Mouse (Mus musculus): ENCODE results near the gene Polr2a.
A peak's percentile ranks its signal among the peaks of the same experiment; 100 is the strongest.
"Not testable (repeated sequence)": the region's sequence is repeated elsewhere in the genome, so short reads cannot be mapped to it uniquely, and the experiment has no call there.

Gene Polr2a

DNA sequence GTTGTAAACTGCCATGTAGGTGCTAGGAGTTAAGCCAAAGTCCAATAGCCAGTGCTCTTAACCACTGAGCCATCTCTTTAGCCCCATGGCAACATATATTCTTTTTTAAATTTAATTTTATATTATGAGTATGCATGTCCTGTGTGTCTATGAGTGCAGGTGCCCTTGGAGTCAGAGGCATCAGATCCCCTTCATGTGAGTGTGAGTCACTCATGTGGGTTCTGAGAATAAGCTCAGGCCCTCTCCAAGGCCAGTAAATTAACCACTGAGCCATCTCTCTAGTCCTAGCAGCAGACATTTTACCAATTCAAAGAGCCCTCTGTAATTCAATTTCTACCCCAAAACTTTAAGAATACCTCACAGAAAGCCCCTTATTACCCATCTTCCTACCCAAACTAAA lies 5.8 kb downstream of the Polr2a start:
- no peak for DNase-seq (ENCODE audit: low spot score)

DNA sequence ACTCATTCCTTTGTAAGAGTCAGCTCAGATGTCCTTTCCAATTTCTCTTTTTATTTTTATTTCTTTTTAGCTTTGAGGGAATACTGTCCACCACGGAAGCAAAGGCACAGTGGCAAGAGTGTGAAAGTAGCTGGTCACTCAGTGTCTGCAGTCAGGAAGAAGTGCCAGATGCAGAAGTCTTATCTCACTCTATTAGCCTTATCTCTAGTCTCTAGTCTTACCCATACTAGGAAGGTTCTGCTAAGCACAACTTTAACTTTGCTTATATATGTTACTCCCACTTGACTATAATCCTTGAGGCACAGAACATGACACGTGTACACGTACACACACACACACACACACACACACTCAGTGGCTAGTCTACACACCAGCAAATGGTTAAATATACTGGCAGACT lies 6.8 kb downstream of the Polr2a start:
- no peak for DNase-seq (ENCODE audit: low spot score)

- DNase-seq (ENCODE audit: low spot score): not testable (repeated sequence)
Measured at GRCm38 (mm10) chr11:69731408-69731807, 27.0 kb downstream of the Polr2a start.

- peak; percentile 64 for DNase-seq (ENCODE audit: low spot score)
Measured at GRCm38 (mm10) chr11:69729063-69729462, 29.4 kb downstream of the Polr2a start.

DNA sequence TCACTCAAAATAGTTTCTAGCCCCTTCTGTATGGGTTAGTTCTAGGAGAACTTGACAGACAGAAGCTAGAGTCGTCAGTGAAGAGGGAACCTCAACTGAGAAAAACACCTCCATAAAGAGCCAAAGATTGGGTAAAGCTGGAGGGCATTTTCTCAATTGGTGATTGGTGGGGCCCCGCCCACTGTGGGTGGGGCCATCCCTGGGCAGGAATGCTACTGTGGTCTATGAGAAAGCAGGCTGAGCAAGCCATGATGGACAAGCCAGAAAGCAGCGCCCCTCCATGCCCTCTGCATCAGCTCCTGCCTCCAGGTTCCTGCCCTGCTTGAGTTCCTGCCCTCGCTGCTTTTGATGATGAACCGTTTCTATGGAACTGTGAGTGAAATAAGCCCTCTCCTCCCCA lies 32.5 kb downstream of the Polr2a start:
- no peak for DNase-seq (ENCODE audit: low spot score)

DNA sequence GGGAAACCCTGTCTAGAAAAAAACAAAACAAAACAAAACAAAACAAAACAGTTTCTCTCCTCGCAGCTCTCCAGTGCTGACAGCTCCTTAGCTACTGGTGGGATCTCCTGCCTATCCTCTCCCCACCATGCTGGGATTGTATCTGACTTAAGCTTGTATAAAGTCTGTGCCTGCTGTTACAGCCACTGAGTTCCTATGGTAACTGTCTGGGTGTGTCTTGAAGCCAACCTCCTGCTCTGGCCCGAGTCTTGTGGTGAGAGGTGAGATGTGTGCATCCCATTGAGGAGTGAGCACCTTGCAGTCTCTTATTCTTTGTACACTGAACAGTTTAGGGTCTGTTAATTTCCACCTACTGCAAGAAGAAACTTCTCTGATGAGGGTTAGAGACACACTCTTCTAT lies 35.4 kb downstream of the Polr2a start:
- DNase-seq (ENCODE audit: low spot score): no peak

DNA sequence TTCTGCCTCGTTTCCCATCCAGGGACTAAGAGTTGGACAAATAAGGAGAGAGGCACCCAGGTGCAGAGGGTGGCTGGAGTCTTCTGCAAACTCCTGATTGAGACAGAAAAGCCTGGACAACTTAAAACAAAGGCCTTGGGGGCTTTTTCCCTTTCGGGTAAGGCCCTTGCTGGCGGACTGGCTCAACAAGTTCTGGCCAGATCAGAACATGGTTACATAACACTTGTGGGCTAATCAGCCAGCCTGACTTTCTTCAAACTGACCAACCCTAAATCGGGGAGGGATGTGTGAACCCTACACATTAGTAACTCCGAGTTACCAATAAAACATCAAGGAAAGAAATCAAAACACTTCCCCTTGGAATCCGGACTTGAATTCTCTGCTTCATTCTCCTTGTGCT lies 37.6 kb downstream of the Polr2a start:
- DNase-seq (ENCODE audit: low spot score): peak; percentile 51

DNA sequence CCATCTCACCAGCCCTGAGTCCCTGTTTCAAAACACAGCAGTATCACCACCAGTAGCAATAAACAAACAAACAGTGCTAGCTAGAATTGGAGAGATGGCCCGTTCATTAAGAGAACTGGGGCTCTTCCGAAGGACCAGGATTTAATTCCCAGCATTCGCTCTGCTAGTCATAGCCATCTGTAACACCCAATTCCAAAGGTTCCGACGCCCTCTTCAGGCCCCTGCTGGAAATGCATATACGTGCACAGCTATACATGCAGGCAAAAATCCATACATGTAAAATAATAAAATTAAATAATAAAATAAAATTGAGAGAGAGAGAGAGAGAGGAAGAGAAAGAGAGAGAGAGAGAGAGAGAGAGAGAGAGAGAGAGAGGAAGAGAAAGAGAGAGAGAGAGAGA lies 39.0 kb downstream of the Polr2a start:
- no peak for DNase-seq (ENCODE audit: low spot score)

- no peak for DNase-seq (ENCODE audit: low spot score)
Measured at GRCm38 (mm10) chr11:69718661-69719060, 39.8 kb downstream of the Polr2a start.

DNA sequence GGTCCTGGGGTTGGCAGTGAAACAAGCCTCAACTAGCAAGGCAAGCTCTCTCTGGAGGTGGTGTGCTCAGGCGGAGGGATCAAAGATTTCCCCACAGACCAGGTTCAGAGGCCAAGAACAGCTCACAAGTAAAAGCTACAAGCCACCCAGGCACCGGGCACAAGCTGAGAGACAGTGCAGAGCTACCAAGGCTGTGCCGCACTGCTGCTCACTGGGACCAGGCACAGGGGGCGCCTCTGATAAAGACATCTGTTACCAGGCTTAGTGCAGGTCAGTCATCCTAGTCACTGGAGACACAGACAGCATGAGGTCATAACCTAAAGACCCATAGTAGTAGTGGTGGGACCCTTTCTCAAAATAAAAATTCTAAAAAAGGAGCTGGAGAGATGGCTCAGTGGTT lies 41.5 kb downstream of the Polr2a start:
- DNase-seq (ENCODE audit: low spot score): no peak

DNA sequence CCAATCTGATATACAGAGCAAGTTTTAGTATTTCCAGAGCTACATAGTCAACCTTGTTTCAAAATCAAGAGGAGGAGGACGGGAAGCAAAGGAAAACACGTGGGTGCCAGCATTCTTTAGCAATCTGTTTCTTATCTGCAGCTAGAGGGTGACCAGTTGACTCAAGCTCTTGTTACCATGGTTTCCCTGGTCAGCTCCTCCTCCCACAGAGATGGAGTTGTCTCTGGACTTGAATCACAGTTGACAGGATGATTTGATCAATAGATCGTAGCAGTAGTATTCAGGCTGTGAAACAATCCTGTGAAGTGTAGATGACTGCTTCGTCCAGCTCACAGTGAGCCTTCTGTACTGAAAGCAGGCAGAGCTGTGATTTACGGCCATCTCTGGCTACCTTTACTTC lies 42.5 kb downstream of the Polr2a start:
- peak; percentile 71 for DNase-seq (ENCODE audit: low spot score)

- peak; percentile 29 for DNase-seq (ENCODE audit: low spot score)
Measured at GRCm38 (mm10) chr11:69715482-69715881, 43.0 kb downstream of the Polr2a start.

DNA sequence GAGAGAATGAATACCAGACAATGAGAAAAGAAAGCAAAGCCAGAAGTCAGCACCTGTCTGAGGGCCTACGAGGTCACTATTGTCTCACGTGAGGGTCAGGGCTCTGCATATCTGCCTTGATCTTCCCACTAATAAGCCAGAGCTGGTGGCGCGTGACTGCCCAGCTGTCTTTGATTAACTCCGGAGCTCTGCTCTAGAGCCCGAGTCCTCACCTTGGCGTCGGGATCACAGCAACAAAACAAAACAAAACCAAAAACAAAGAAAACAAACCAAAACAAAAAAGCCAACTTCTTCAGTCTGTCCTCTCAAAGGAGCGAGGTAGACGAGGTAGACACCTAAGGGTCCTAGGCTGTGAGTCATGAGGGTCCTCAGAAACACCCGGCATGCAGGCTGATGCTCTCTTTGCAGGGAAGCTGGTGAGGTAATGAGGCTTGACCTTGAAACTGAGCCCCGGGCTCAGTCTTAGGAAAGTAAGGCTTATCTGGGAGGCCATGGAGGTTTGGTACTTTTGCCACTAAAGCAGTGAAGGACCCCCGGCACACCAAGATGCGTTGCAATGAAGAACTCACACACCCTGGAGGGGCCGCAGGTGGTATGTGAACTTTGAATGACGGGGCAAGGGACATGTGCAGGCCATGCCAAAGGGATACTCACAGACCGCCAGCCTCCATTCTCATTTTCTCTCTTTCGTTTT lies 43.7 kb downstream of the Polr2a start:
- no peak for DNase-seq (ENCODE audit: low spot score)

DNA sequence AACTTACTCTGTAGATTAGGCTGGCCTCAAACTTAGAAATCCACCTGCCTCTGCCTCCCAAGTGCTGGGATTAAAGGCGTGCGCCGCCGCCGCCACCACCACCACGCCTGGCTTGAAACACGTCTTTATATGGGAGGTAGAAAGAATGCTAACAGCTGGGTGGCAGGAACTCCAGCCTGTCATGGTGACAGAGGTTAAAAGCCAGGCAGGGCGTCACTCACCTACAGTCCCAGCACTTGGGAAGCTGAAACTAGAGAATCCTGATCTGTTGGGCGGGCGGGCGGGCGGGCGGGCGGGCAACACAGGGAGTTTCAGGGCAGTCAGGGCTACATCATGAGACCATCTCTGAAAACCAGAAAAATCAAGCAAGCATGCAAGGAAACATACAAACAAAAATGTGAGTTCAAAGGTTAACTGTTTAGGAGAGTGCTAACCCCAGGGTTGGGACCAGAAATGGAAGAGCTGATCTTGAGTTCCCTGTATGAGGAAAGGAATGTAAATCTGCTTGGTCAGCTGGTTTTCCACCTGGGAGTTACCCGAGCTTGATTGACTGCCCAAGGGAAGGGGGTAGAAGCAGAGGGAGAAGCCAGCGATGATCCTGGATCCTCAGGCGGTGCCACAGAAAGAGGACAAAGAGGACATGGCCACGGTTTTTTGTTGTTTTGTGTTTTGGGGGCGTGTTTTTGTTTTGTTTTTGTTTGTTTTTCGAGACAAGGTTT lies 45.3 kb downstream of the Polr2a start:
- no peak for DNase-seq (ENCODE audit: low spot score)

DNA sequence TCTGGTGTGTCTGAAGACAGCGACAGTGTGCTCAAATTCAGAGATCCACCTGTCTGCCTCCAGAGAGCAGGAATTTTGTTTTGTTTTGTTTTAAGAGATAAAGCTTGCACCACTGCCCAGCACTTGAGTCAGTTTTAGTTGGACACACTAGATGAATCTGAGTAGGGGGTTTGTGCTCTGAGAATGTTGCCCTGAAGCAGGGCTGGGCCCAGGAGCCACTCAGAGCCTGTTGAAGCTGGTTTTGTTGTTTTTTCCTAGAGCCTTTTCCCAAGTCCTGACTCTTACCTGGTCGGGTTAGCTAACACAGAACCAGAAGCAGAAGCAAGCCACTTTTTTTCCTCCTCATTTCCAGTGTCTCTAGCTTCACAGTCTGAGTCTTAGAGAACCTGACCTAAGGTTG lies 47.4 kb downstream of the Polr2a start:
- DNase-seq (ENCODE audit: low spot score): no peak

DNA sequence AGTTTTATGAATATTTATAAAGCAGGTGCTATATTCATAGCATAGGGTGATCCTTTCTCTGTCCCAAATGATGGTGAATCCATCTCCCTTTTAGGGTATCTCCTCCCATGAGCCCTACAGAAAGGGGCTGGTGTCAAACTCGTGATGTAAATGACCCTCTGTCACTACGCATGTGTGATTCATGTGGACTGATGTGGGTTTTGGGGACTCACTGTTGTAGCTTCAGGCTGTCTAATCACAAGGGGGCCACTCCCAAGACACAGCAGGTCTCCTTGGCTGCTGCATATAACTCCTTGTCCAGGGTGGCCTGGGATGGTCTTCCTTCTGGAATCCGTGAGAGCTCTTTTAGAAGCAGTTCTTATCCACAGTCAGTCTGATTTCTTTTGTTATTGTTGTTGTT lies 48.0 kb downstream of the Polr2a start:
- no peak for DNase-seq (ENCODE audit: low spot score)

DNA sequence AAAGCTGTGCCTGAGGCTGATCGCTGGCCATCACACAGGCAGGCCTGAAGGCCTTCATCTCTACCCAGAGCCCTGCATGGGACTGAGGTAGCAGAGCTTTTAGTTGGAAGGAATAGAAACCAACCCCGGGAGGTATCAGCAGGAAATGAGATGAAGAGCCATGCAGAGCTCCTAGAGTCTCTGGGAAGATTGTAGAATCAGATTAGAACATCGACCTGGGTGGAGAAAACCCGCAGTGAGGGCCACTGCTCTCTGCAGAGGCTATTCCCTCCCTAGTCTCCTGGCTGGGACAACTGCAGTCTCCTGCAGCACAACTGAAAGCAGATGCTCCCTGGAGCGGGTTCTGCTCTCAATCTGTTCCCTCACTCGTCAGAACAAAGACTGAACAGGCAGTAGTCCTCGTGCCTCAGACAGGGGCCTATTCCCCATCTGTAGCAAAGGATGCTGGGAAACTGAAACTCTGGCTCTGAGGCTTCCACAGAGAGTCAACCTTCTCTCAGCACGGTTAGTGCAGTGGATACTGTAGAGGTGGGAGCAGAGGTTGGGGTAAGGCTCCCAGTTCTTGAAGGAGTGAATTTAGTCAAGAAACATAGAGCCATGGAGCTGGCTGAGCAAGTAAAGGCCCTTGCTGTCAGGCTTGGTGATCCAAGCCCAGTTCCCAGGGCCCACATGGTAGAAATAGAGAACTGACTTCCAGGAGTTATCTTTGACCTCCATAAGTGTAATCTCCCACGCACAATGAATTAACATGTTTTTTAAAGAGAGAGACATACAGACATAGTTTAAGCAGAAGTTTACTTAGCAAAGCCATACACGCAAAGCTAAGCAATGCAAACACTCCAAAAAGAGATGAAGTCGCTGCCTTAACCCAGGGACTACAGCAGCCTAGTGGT lies 48.6 kb downstream of the Polr2a start:
- no peak for DNase-seq (ENCODE audit: low spot score)

GRCm38 (mm10) chr11:69708614-69709265 lies 49.7 kb downstream of the Polr2a start:
- no peak for DNase-seq (ENCODE audit: low spot score)

DNA sequence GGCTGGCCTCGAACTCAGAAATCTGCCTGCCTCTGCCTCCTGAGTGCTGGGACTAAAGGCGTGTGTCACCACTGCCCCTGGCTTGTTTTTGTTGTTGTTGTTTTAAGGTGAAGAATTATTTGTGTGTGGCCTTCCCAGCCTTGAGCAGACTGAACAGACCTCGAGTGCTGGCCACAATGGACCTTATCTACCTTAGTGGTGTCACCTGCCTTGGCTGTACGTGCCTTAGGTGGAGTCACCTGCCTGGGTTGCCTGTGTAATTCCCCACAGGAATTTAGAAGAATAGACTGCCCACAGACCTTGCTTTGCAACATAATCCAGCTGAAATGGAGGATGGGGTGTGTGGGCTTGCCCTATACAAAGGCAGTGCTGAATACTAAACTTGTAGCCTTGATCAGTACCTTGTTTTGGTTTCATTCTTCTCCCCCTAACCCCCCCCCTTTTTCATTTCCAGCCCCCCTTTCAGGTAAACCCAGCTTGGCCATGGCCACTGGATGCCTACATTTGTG lies 50.5 kb downstream of the Polr2a start:
- DNase-seq (ENCODE audit: low spot score): no peak

DNA sequence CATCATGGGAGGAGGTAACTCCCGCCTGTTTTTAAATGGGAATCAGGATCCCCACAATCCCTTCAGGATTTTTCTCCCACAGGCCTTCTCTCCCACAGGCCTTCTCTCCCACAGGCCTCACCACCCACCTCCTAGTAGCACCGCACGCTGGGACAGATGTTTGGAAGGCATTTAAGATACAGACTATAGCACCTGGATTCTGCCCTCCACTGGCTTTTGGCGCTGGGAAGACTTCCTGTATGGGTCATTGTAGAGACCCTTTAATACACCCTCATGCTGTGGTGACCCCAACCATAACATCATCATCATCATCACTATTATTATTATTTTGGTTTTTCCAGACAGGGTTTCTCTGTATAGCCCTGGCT lies 51.0 kb downstream of the Polr2a start:
- no peak for DNase-seq (ENCODE audit: low spot score)

DNA sequence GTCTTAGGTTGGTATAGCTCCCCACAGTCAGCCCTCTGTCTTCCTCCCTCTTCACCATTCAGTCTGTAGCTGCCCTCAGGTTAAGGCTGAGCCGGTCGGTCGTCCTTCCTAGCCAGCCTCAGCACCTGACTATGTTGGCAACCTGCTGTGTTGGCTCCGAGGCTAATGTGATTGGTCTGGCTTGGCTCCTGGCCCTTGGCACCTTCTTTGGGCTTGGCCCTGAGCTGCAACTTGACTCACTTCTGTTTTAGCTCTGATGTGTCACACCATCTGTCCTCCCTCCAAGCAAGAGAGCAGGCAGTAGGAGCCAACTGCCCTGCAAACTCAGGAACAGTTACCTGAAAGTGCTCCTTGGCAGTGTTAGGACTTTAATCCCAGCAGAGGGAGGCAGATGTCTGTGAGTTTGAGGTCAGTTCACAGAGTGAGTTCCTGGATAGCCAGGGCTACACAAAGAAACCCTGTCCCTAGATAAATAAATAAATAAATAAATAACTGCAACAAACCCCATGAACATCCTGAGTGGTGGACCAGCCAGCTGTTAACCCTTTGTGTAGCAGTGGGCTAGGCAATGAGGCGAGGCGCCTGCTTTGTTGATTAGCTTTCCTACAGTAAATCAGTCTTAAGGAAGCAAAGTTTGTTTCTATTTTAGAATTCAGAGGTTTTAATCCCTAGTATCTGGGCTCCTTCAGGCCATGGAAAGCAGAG lies 51.5 kb downstream of the Polr2a start:
- peak; percentile 61 for DNase-seq (ENCODE audit: low spot score)

- no peak for DNase-seq (ENCODE audit: low spot score)
Measured at GRCm38 (mm10) chr11:69704613-69705010, 53.8 kb downstream of the Polr2a start.
